8 mouse cellular contexts compared by ENCODE assay signal in genomic region chr11:76042882-76043281, GRCm38 (mm10). TPM values are rescaled to one million over a fixed set of nuclear protein-coding genes. Genes with fewer than 3 reads are reported as not detected.
A peak's percentile ranks its signal among the peaks of the same experiment; 100 is the strongest.
DNase-seq lines count a peak whose midpoint lies in the region.

No protein-coding gene starts in this region.

- DNase-seq in gastrocnemius, adult 18-20 months (ENCODE audit: low spot score): peak; percentile 50
- no peak for DNase-seq in gastrocnemius, adult 8-10 months (ENCODE audit: low spot score in 2 of 2)
- peak; percentile 66 to 75 for DNase-seq in frontal cortex, postnatal 36 days (ENCODE audit: low spot score in 2 of 2)
- peak; percentile 60 for DNase-seq in layer of hippocampus, adult 9-11 months
- DNase-seq in lung, postnatal 4 days: peak; percentile 59 to 73
- DNase-seq in testis, postnatal 14 days (ENCODE audit: low spot score): no peak
- DNase-seq in adrenal gland, postnatal 25 days: no peak
- DNase-seq in thymus, postnatal 36 days: no peak

RNA-seq across cellular contexts. Expression of gene Rflnb, which starts 15.3 kb away (rescaled TPM):
- total RNA-seq in gastrocnemius, adult 18-20 months (2021): 10 to 100 TPM; 10.9 to 16.1 TPM
- 10 to 100 TPM in 1 of 4 experiments, 1 to 10 TPM in 3; 7.4 to 13.4 (median 9.2) TPM for total RNA-seq in gastrocnemius, adult 8-10 months (2022)
- 19.3 and 20.2 TPM in 2 replicates for total RNA-seq in adrenal gland, postnatal 25 days (2021)

RNA-seq across cellular contexts. Expression of gene 1700016K19Rik, which starts 43.2 kb away (rescaled TPM):
- not detected for total RNA-seq in gastrocnemius, adult 18-20 months (2021)
- not detected for total RNA-seq in gastrocnemius, adult 8-10 months (2022)
- total RNA-seq in adrenal gland, postnatal 25 days (2021): not detected in 2 replicates

Comparison
In these comparisons a context has a peak if more than half of its experiments do, and no peak if none do; other contexts are left out.
1. DNase-seq: peak in gastrocnemius, adult 18-20 months (single experiment), frontal cortex, postnatal 36 days (2 of 2), layer of hippocampus, adult 9-11 months (single experiment) and lung, postnatal 4 days (2 of 2); none in gastrocnemius, adult 8-10 months (0 of 2), testis, postnatal 14 days (single experiment), adrenal gland, postnatal 25 days (single experiment) and thymus, postnatal 36 days (0 of 2).